Mouse (Mus musculus): Measurements from ENCODE around the gene Gns.

Gns gene

DNA sequence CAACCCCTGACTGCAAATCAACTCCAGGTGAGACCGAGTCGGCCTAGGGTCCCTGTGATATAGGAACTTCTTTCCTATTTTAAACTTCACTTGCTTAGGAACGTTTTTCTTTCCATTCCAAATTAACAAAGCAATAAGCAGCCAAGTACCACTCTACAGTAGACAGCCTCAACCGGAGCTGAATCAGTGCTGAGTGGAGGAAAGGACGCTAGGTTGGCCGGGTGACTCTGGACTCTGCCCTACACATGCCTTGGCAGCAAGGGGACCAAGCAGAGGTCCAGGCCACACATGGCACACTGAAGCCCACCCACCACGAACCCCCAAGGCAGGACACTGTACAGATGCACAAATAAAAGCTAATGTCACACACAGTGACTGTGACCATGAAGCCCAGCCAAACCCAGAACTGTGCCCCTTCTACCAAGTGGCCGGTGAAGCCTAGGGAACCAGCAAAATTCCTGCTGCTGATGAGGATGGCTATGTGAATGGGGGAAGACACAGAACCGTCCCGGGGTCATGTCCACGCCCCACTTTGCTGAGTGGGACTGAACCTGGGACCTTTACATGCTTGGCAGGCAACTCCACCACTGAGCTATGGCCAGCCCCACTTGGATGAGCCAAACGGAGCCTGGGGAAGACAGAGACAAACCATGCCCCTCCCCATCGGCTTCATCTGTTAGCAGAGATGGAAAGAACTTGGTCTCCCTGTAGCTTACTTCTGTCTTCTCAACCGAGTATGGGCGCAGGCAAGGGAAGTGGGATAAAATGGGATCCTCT is 66.1 kb downstream of the Gns start:
- DNase-seq: peak; percentile 16

GRCm38 (mm10) chr10:121432041-121432634 is 67.2 kb downstream of the Gns start:
- DNase-seq: peak; percentile 84

GRCm38 (mm10) chr10:121432635-121433280 is 67.9 kb downstream of the Gns start:
- DNase-seq: peak; percentile 63

- peak; percentile 72 for DNase-seq
These were observed 69.7 kb downstream of the Gns start for GRCm38 (mm10) chr10:121434441-121435103.

- DNase-seq: peak; percentile 70
These were observed 70.8 kb downstream of the Gns start for GRCm38 (mm10) chr10:121435546-121436257.

DNA sequence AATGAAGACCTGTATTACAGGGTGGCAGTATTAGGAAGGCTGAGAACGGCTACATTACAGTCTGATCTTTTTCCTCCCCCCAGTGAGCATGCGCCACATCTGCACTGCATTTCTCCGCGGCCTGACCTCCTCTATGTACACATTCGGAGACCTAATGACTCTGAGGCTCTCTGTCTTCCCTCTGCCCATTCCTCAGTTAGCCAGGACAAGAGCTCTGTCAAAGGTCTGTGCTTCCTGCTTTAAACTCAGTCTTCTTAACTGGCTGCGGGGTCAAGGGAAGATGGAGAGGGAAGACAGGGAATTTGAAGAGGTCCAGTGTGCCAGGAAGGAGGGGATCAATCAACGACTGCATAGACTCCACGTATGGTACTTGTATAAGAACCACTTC is 71.4 kb downstream of the Gns start:
- DNase-seq: no peak

DNA sequence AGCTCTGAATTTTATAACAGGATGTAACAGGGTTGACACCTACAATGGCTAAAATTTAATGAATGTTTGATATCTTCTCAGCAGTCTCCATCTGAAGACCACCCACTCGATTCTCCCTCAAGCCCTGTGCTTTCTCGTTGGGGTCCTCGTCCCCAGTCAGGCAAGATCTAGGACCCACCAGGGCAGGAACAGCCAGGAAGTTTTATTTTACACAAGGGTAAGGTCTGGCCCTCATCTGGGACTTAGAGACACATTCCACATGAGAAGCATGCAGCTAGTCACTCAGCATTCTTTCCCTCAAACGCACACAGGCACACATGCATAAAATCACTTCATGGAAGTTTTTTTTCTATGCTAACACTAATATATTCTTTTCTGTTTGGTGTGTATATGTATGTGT is 71.8 kb downstream of the Gns start:
- DNase-seq: peak; percentile 15

GRCm38 (mm10) chr10:121438109-121438508 is 73.2 kb downstream of the Gns start:
- no peak for DNase-seq

- DNase-seq: peak; percentile 56
These were observed 74.4 kb downstream of the Gns start for GRCm38 (mm10) chr10:121439310-121439731.

DNA sequence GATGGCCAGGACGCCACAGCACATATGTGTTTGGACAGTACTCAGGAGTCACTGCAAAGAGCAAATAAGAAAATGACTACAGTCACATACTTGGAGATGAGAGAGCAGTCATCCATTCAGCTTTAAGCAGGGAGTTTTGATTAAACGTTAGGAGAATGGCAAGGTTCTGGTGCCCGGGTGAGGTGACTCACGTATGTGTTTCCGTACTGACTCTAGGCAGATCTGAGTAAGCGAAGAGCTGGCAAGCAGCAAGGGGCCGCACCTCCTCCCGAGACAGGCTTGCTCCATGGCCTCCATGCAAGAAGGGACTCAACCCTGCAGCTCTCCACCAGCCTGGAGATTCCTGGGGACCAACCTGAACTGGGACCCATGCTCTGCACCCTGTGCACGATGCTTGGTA is 78.9 kb downstream of the Gns start:
- DNase-seq: no peak

DNA sequence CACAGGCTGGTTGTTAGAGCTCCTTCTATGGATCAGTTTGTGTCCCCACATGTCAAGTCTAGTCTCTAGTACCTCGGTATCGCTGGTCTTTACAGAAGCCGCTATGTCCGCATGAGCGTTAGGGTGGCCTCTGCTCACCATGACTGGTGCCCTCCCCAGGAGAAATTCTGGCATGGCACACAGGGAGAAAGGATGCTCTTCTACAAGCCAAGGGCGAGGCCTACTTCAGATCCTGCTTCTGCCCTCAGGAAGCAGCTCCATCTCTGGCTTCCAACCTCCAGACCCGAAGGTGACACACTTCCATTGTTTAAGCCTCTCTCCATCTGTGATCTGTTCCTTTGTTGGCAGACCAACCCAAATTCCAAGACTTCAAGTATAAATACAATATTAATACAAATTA is 79.3 kb downstream of the Gns start:
- no peak for DNase-seq

GRCm38 (mm10) chr10:121445808-121446207 is 80.9 kb downstream of the Gns start:
- peak; percentile 75 for DNase-seq

Data from lung, postnatal 36 days (tissue).